Mouse (Mus musculus) testis, adult 2 months (tissue): ENCODE results near the gene Cnnm2.

Experiments
- CTCF ChIP-seq: fragments of 200-500 bp; IDR thresholded peaks from 2 replicates; pipeline ENCODE4 v1.5.1; 2012; ENCODE audit warnings: low read depth, mild to moderate bottlenecking, inconsistent platforms, low read length, moderate library complexity; ENCODE audit not compliant: control insufficient read depth, insufficient read depth, insufficient replicate concordance
- POLR2A ChIP-seq: fragments of 200-500 bp; IDR thresholded peaks from 2 replicates; pipeline ENCODE4 v1.6.1; 2012; ENCODE audit warnings: low read depth, mild to moderate bottlenecking, inconsistent platforms, low read length, moderate library complexity; ENCODE audit not compliant: control insufficient read depth

- no peak for TF ChIP-seq POLR2A
- TF ChIP-seq CTCF: peak; percentile 33; the same call in 1 of the 2 replicates
Measured at GRCm38 (mm10) chr19:46741574-46741973, 19.8 kb upstream of the Cnnm2 start.
